Mouse (Mus musculus) erythroblast, embryonic 14.5 days (primary cell): ENCODE results near the gene Clec4n.

Experiments used
- GATA1 ChIP-seq: IDR thresholded peaks from 2 replicates; pipeline ENCODE4 v1.6.1; 2012; ENCODE audit warnings: low read length, inconsistent platforms, mixed read lengths
- TAL1 ChIP-seq: IDR thresholded peaks from 3 replicates; pipeline ENCODE4 v1.6.1; 2012; ENCODE audit warnings: low read length, inconsistent platforms, mixed read lengths

DNA sequence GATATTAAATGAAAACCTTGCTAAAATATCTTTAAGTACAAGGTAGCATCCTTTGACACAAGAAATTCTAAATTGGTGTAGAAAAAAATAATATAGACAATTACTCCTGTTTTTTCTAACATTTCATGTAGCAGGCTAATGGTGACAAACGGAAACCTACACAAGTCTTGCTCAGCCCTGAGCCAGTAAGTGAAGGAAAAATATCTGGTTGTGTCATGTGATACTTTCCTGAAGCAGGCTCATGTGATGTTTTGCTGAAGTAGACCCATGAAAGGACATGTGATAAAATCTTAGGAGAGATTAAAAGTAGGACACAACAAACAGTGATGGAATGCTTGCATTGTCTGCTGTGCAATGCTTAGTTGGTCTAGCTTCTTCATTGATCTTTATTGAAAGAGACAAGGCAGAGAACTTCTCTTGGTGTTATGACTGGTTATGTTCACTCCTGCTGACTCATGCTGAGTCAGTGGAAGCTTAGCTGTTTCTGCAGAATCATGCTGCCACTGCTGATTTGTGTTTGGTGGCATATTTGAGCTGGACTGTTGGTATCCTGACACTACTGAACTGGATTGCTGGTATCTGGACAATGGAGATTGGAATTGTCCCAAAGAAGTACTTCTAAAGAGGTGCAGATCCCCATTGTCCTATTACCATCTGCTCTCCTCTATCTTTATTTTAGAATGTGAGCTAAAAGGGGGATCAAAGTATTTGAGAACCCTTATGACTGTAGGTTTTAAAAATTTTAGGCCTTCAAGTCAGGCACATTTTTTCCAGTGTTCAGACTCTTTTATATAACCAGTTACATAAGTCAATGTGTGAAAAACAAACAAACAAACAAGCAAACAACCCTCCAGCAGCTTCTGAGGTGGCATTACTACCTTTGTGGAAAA is 22.2 kb upstream of the Clec4n start:
- no peak for TF ChIP-seq TAL1
- no peak for TF ChIP-seq GATA1
